Mouse (Mus musculus) lung, postnatal 0 days (tissue): ENCODE results near the gene Slc41a2.

Experiments
- CTCF ChIP-seq: IDR thresholded peaks from 2 replicates; pipeline ENCODE4 v1.5.1; 2016; ENCODE audit warnings: antibody characterized with exemption, mild to moderate bottlenecking
- EP300 ChIP-seq: IDR thresholded peaks from 2 replicates; pipeline ENCODE4 v1.6.1; 2016; ENCODE audit warnings: antibody characterized with exemption, mild to moderate bottlenecking, control low read depth

- TF ChIP-seq CTCF (no peak), EP300 (no peak)
Observed at GRCm38 (mm10) chr10:83248036-83248435, 89.6 kb downstream of the Slc41a2 start.
